Mouse (Mus musculus) intestine, postnatal 0 days (tissue): ENCODE results near the gene Plekhg5. TPM values are rescaled to one million over a fixed set of nuclear protein-coding genes. Genes with fewer than 3 reads are reported as not detected.
A peak's percentile ranks its signal among the peaks of the same experiment; 100 is the strongest.
"Not testable (repeated sequence)": the region's sequence is repeated elsewhere in the genome, so short reads cannot be mapped to it uniquely, and the experiment has no call there.

Experiments
- ATAC-seq: fragments of 200-750 bp; cut with Nextera tagmentation; 2 replicates; pipeline ENCODE4 v1.8.0; 2017; ENCODE audit warnings: mild to moderate bottlenecking, moderate TSS enrichment, moderate library complexity
- H3K27ac ChIP-seq: fragments of 300-500 bp; sonication (generic); 2 replicates; pipeline ENCODE4 v1.5.1; 2014; ENCODE audit warnings: mild to moderate bottlenecking, low read depth, low read length, moderate library complexity
- H3K27me3 ChIP-seq: fragments of 300-500 bp; sonication (generic); replicated peaks from 2 replicates; pipeline ENCODE4 v1.6.1; 2014; ENCODE audit warnings: low read length, mixed read lengths; ENCODE audit not compliant: control insufficient read depth, insufficient read depth
- H3K36me3 ChIP-seq: fragments of 300-500 bp; sonication (generic); 2 replicates; pipeline ENCODE4 v1.6.1; 2014; ENCODE audit warnings: mild to moderate bottlenecking, moderate library complexity; ENCODE audit not compliant: control insufficient read depth, insufficient read depth
- H3K4me1 ChIP-seq: fragments of 300-500 bp; sonication (generic); replicated peaks from 2 replicates; pipeline ENCODE4 v1.6.1; 2014; ENCODE audit warnings: antibody characterized with exemption, low read length, mixed read lengths; ENCODE audit not compliant: control insufficient read depth, insufficient read depth
- H3K4me2 ChIP-seq: fragments of 300-500 bp; sonication (generic); replicated peaks from 2 replicates; pipeline ENCODE4 v1.6.1; 2014; ENCODE audit warnings: low read depth, mild to moderate bottlenecking, moderate library complexity
- H3K4me3 ChIP-seq: fragments of 300-500 bp; sonication (generic); 2 replicates; pipeline ENCODE4 v1.5.1; 2014; ENCODE audit warnings: low read depth, low read length
- H3K9ac ChIP-seq: fragments of 300-500 bp; sonication (generic); 2 replicates; pipeline ENCODE4 v1.6.1; 2014; ENCODE audit warnings: mild to moderate bottlenecking, low read depth, low read length
- H3K9me3 ChIP-seq: fragments of 300-500 bp; sonication (generic); 2 replicates; pipeline ENCODE4 v1.6.1; 2016; ENCODE audit warnings: mixed run types; ENCODE audit not compliant: control insufficient read depth
- CTCF ChIP-seq: sonication (generic); IDR thresholded peaks from 2 replicates; pipeline ENCODE4 v1.5.1; 2016; ENCODE audit warnings: low read depth, mild to moderate bottlenecking, control low read depth, antibody characterized with exemption, moderate library complexity
- WGBS: fragments of 180-500 bp; shearing (Covaris S2); extraction: QIAGEN DNeasy Blood & Tissue Kit; methylation state at CpG from one replicate; pipeline ENCODE4 v1.1.7; 2014; 5-methylcytosine and 5-hydroxymethylcytosine counted together
- polyA plus RNA-seq: library from polyadenylated mRNA; unstranded; fragments of >200 nt; fragmentation: Nextera tagmentation; extraction: Ambion mirVana; gene quantifications from 2 replicates; pipeline ENCODE4 v1.2.1, GENCODE M21; 2015

Plekhg5 gene
- polyA plus RNA-seq, 1 experiment from 2014 or later: 14.0 TPM

DNA sequence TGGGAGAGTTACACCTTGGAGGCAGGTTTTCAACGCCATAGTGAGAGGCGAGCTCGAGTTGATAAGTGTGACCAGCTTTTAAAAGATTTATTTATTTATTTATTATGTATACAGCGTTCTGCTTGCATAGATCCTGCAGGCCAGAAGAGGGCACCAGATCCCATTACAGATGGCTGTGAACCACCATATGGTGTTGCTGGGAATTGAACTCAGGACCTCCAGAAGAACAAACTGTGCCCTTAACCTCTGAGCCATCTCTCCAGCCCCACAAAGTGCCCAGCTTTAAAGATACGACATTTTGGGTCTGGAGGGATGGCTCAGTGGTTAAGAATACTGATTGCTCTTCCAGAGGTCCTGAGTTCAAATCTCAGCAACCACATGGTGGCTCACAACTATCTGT lies 43.2 kb upstream of the Plekhg5 start:
- H3K27me3 ChIP-seq: no peaks in the 10 kb centered on the region
- peak; percentile 68 for TF ChIP-seq CTCF
- H3K9ac ChIP-seq: no peak overlapping the region
- H3K4me2 ChIP-seq: no peak overlapping the region
- no peak overlapping the region for H3K4me3 ChIP-seq
- H3K4me1 ChIP-seq: peaks cover 5% of the 10 kb centered on the region
- H3K36me3 ChIP-seq: peaks cover 9% of the 10 kb centered on the region
- no peaks in the 10 kb centered on the region for H3K9me3 ChIP-seq
- no peak for ATAC-seq
- WGBS: 53% methylated on average over 5 of the region's 5 CpGs
- H3K27ac ChIP-seq: no peak overlapping the region

DNA sequence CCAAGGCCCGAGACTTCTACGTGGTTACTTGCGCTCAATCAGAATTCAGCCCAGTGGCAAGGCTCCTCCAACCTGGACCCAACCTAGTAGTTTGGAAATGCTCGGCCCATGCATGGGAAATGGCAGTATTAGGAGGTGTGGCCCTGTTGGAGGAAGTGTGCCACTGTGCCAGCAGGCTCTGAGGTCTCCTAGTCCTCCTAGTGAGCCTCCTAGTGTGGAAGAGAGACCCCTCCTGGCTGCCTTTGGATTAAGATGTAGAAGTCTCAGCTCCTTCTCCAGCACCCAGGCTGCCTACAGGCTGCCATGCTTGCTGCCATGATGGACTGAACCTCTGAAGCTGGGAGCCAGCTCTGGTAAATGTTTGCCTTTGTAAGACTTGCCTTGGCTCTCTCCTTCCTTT lies 42.3 kb upstream of the Plekhg5 start:
- Histone ChIP-seq H3K36me3 (peaks cover 3% of the 10 kb centered on the region; the same call in 1 of the 2 replicates), H3K4me3 (no peak overlapping the region), H3K9me3 (no peaks in the 10 kb centered on the region), H3K27ac (no peak overlapping the region), H3K4me1 (peaks cover 5% of the 10 kb centered on the region), H3K4me2 (no peak overlapping the region), H3K27me3 (no peaks in the 10 kb centered on the region), H3K9ac (no peak overlapping the region)
- no peak for ATAC-seq
- WGBS: 78% methylated on average over 4 of the region's 4 CpGs
- TF ChIP-seq CTCF: peak; percentile 55

DNA sequence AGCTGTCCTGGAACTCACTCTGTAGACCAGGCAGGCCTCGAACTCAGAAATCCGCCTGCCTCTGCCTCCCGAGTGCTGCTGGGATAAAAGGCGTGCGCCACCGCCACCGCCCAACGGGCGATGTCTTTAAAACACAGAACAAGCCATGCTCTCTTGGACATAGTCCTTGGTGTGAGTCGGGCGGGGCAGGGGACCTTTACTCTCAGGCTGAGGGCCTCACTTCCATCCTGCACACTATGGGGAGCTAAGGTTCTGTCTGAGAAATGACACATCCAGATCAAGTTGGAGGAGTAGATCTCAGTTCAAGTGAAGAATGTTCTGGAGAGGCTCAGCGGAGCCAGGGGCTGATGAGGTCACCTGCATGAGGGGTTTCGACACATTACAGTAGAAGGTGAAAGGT lies 39.4 kb upstream of the Plekhg5 start:
- H3K9ac ChIP-seq: no peak overlapping the region
- H3K4me3 ChIP-seq: no peak overlapping the region
- H3K9me3 ChIP-seq: no peaks in the 10 kb centered on the region
- H3K36me3 ChIP-seq: no peaks in the 10 kb centered on the region
- ATAC-seq: peak; percentile 50
- no peak for TF ChIP-seq CTCF
- no peaks in the 10 kb centered on the region; the same call in 1 of the 2 replicates for H3K4me1 ChIP-seq
- no peak overlapping the region for H3K4me2 ChIP-seq
- H3K27me3 ChIP-seq: no peaks in the 10 kb centered on the region
- 64% methylated on average over 13 of the region's 13 CpGs for WGBS
- no peak overlapping the region for H3K27ac ChIP-seq

DNA sequence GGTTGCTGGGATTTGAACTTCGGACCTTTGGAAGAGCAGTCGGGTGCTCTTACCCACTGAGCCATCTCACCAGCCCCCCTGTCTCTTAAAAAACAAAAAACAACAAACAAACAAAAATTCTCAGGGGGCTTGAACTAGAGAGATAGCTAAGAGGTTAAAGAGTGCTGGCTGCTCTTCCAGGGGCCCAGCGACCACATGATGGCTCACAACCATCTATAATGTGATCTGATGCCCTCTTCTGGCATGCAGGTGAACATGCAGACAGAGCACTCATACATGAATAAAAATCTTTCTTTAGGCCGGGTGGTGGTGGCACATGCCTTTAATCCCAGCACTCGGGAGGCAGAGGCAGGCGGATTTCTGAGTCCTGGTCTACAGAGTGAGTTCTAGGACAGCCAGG lies 35.8 kb upstream of the Plekhg5 start:
- 93% methylated on average over 6 of the region's 6 CpGs for WGBS
- H3K36me3 ChIP-seq, H3K9ac ChIP-seq, H3K27ac ChIP-seq, H3K4me1 ChIP-seq, H3K4me3 ChIP-seq, H3K4me2 ChIP-seq, ATAC-seq, H3K27me3 ChIP-seq, H3K9me3 ChIP-seq: not testable (repeated sequence)
- peak; percentile 51 for TF ChIP-seq CTCF

DNA sequence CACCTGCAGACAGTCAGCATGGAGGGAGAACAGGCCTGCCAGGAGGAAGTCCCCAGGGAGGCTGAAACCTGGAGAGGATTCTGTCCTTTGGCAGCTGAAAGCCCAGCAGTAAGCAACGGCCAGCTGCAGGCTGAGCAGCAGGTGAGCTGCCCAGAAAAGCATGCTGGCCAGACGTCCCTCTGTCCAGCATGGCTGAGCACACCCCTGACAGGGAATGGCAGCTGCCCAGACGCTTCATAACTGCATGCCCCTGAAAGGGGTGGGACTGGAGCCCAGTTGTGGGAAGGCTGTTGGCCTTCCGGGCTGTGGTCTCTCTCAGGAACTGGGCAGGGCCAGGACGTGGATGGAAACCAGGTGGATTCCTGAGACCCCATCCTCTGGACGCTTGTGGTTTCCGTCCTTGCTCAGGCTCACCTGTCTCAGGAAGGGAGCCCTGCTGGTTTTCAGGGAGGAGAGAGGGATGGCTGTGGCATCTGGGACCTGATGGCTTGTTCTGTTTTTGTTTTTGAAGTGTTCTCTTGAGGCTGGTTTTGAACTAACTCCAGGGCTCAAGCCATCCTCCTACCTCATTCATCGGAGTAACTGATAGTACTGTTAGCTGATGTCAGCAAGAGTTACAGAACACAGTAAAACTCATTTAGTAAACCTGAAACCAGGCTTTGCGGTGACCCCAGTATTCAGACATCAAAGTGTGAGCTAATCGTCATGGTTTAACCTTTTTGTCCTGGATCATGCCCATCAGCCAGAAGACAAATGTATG lies 33.9 kb upstream of the Plekhg5 start, which contains the start of gene Tas1r1:
Tas1r1 (minus strand) TSS at position 344 of the 760 bp plus-strand sequence.
- H3K4me3 ChIP-seq: peak within 1 kb of the TSS; percentile 77
- H3K9me3 ChIP-seq: no peaks in the 10 kb centered on the region
- H3K4me1 ChIP-seq: 0 out of 2 replicates have a peak, but pooled peaks cover 5% of the 10 kb centered on the region
- no peak for ATAC-seq
- H3K36me3 ChIP-seq: peaks cover 25% of the 10 kb centered on the region
- 44% methylated on average over 10 of the region's 10 CpGs for WGBS
- no peak for TF ChIP-seq CTCF
- H3K27me3 ChIP-seq: no peaks in the 10 kb centered on the region
- H3K4me2 ChIP-seq: peak within 1 kb of the TSS; percentile 92
- H3K27ac ChIP-seq: 0 out of 2 replicates have a peak within 1 kb of the TSS, but pooled peaks have one; percentile 11
- H3K9ac ChIP-seq: peak within 1 kb of the TSS; percentile 93

DNA sequence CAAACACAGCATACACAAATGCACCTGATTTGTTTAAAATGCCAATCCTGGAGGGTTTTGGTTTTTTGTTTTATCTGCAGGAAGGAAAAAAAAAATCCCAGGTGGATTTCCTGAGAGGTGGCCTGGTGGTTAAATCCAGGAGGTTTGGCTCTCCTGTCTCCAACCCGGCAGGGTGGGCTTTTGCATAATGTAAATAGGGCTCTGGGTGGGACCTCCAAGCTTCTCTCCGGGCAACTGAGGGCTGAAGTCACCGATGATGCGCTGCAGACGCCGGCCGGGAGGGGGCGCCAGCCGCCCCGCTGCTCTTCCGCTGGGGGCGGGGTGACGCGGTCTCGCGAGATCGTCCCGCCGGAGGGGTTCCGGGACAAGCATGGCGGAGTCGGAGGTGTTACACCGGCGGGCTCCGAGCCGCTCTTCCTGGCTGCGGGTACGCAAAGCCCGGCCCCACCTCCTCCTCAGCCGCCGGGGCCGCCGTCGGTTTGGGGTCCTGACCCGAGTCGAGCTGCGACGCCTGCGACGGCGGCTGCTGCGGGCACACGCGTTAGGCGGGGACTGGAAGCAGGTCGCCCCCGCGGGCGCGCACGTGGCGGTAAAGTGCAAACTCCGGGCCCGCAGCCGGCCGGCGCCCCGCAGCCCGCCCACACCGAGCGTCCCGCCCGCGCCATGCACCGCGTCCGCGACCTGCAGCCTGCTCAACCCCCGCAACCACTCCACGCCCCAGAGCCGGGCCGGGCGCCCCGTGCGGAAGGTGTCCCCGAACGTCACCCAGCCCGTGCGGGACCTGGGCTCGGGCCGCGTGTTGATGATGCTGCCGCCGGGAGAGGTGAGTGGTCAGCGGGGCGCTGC lies 33.1 kb upstream of the Plekhg5 start, which contains the start of gene Nol9:
Nol9 (plus strand) TSS at position 337 of the 846 bp plus-strand sequence.
- H3K4me3 ChIP-seq: peak within 1 kb of the TSS; percentile 77
- WGBS: under 1% methylated on average over 84 of the region's 86 CpGs
- H3K9ac ChIP-seq: peak within 1 kb of the TSS; percentile 93
- H3K27ac ChIP-seq: peak within 1 kb of the TSS; percentile 11; the same call in 1 of the 2 replicates
- H3K36me3 ChIP-seq: peaks cover 32% of the 10 kb centered on the region
- peak within 1 kb of the TSS; percentile 92 for H3K4me2 ChIP-seq
- no peaks in the 10 kb centered on the region for H3K27me3 ChIP-seq
- peak; percentile 99 for TF ChIP-seq CTCF
- H3K4me1 ChIP-seq: 0 out of 2 replicates have a peak, but pooled peaks cover 5% of the 10 kb centered on the region
- peak; percentile 87 for ATAC-seq
- no peaks in the 10 kb centered on the region for H3K9me3 ChIP-seq
